Mouse (Mus musculus) CH12.LX (cell line): ENCODE results near the gene Gucy1b1.

Experiments used
- CTCF ChIP-seq, 2 experiments: IDR thresholded peaks in 1 of 2; conservative IDR thresholded peaks in 1 of 2; 2 replicates each; pipeline ENCODE4 v1.5.1; 2011 to 2012; ENCODE audit warnings: low read depth in 2 of 2, low read length in 2 of 2, improper control_type of control experiment in 1 of 2, inconsistent platforms in 1 of 2, mild to moderate bottlenecking in 1 of 2, moderate library complexity in 1 of 2
- ELF1 ChIP-seq: IDR thresholded peaks from 2 replicates; pipeline ENCODE4 v1.6.1; 2014; ENCODE audit warnings: low read depth, mild to moderate bottlenecking, inconsistent platforms, low read length, improper control_type of control experiment
- GABPA ChIP-seq: IDR thresholded peaks from 2 replicates; pipeline ENCODE4 v1.6.1; 2012; ENCODE audit warnings: low read depth, low read length, improper control_type of control experiment, inconsistent platforms; ENCODE audit not compliant: insufficient replicate concordance
- HCFC1 ChIP-seq: IDR thresholded peaks from 2 replicates; pipeline ENCODE4 v1.6.1; 2012; ENCODE audit warnings: low read depth, mild to moderate bottlenecking, inconsistent platforms, low read length, improper control_type of control experiment
- NRF1 ChIP-seq: IDR thresholded peaks from 2 replicates; pipeline ENCODE4 v1.6.1; 2014; ENCODE audit warnings: low read depth, mild to moderate bottlenecking, inconsistent platforms, low read length, improper control_type of control experiment, moderate library complexity
- POLR2A ChIP-seq: IDR thresholded peaks from 2 replicates; pipeline ENCODE4 v1.6.1; 2011; ENCODE audit warnings: low read depth, mild to moderate bottlenecking, improper control_type of control experiment, low read length
- RAD21 ChIP-seq: IDR thresholded peaks from 2 replicates; pipeline ENCODE4 v1.6.1; 2011; ENCODE audit warnings: low read depth, mild to moderate bottlenecking, low read length, improper control_type of control experiment, moderate library complexity

DNA sequence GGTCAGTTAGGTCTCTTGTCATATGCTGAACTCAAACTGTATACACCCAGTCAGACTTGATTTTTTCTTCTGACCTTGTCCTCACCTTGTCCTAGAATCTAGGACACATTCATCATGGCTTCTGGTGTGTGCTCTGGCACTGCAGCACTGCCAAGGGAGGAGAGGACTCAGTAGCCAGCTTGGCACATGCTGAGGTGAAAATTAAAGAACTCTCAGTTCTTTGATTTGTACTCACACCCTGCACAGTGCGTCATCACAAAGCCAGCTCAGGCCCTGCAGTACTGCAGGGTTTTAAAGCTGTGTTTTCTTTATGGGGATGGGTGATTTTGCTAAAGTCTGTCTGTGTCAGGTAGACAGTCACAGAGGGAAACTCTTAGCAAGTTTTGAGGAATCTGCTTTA, 47.2 kb downstream of the Gucy1b1 start:
- no peak for TF ChIP-seq CTCF (conservative IDR thresholded peaks at IDR 0.05 in 1 of 2, IDR thresholded peaks at IDR 0.05 in 1 of 2; ENCODE audit: low read depth in 2 of 2, low read length in 2 of 2)
- TF ChIP-seq ELF1 = no peak
- TF ChIP-seq POLR2A = no peak
- no peak for TF ChIP-seq GABPA
- no peak for TF ChIP-seq HCFC1
- no peak for TF ChIP-seq NRF1
- TF ChIP-seq RAD21 = no peak
